Mouse (Mus musculus) limb, embryonic 11.5 days (tissue): ENCODE data around the gene Ndufv1. TPM values are rescaled to one million over a fixed set of nuclear protein-coding genes. Genes with fewer than 3 reads are reported as not detected.
"Not testable (repeated sequence)": the region's sequence is repeated elsewhere in the genome, so short reads cannot be mapped to it uniquely, and the experiment has no call there.

Experiments
- ATAC-seq: fragments of 200-750 bp; cut with Nextera tagmentation; 2 replicates; pipeline ENCODE4 v1.8.0; 2017; ENCODE audit warnings: low read depth; ENCODE audit not compliant: insufficient number of reproducible peaks, low FRiP score, low TSS enrichment
- DNase-seq: peaks from one replicate; pipeline ENCODE4 v3.0.0-alpha.2; 2015; ENCODE audit warnings: low spot score
- H3K27ac ChIP-seq: fragments of 300-500 bp; sonication (generic); replicated peaks from 2 replicates; pipeline ENCODE4 v1.5.1; 2014; ENCODE audit warnings: low read depth, mild to moderate bottlenecking, low read length
- H3K27me3 ChIP-seq: fragments of 300-500 bp; sonication (generic); 2 replicates; pipeline ENCODE4 v1.6.1; 2014; ENCODE audit warnings: mild to moderate bottlenecking, low read length, mixed read lengths; ENCODE audit not compliant: control insufficient read depth, insufficient read depth
- H3K36me3 ChIP-seq: fragments of 300-500 bp; sonication (generic); 2 replicates; pipeline ENCODE4 v1.6.1; 2014; ENCODE audit warnings: mild to moderate bottlenecking, low read length, moderate library complexity, mixed read lengths; ENCODE audit not compliant: control insufficient read depth, insufficient read depth
- H3K4me1 ChIP-seq: fragments of 300-500 bp; sonication (generic); 2 replicates; pipeline ENCODE4 v1.6.1; 2014; ENCODE audit warnings: low read length, mixed read lengths; ENCODE audit not compliant: control insufficient read depth, insufficient read depth
- H3K4me2 ChIP-seq: fragments of 300-500 bp; sonication (generic); 2 replicates; pipeline ENCODE4 v1.6.1; 2014; ENCODE audit warnings: low read depth, mild to moderate bottlenecking, moderate library complexity; ENCODE audit not compliant: severe bottlenecking
- H3K4me3 ChIP-seq: fragments of 300-500 bp; sonication (generic); 2 replicates; pipeline ENCODE4 v1.5.1; 2014; ENCODE audit warnings: low read depth, low read length
- H3K9ac ChIP-seq: fragments of 300-500 bp; sonication (generic); 2 replicates; pipeline ENCODE4 v1.6.1; 2014; ENCODE audit warnings: mild to moderate bottlenecking, low read length
- H3K9me3 ChIP-seq: fragments of 300-500 bp; sonication (generic); 2 replicates; pipeline ENCODE4 v1.6.1; 2016; ENCODE audit warnings: low read length; ENCODE audit not compliant: control insufficient read depth
- WGBS: fragments of 180-500 bp; shearing (Covaris S2); extraction: QIAGEN DNeasy Blood & Tissue Kit; methylation state at CpG from one replicate; pipeline ENCODE4 v1.1.7; 2014; 5-methylcytosine and 5-hydroxymethylcytosine counted together
- polyA plus RNA-seq: library from polyadenylated mRNA; unstranded; fragments of >200 nt; fragmentation: Nextera tagmentation; extraction: Ambion mirVana; gene quantifications from 2 replicates; pipeline ENCODE4 v1.2.1, GENCODE M21; 2014

The Ndufv1 gene
- 198 and 208 TPM in 2 replicates for polyA plus RNA-seq

DNA sequence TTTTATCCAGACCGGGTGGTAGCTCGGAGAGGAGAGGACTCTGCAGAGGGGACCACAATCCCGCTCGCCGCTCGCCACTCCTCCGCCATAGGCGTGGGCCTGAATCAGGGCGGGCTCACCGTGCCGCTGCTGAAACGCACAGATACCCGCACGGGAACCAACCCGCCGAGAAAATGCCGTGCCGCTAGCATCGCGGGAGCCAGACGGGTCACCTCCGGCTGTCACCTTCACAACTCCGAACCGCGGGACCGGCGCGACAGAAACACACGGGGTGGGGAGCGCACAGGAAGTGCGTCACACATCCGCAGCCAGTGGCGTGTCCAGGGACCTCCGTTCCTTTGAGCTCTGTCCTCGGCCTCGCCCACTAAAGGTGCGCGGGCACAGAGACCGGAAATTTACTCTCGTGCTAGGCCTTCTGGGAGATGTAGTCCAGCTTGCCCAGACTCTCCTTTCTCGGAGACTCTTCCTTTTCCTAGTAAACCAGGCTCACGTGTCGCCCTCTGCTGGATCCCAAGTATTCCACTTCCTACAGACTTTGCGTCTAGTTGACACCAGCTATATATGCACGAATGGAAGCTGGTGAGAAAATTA is at the start of gene Ndufv1:
Gene Ndufv1 (minus strand): TSS at position 375 of the 591 bp plus-strand sequence.
- no peak within 1 kb of the TSS for H3K27ac ChIP-seq

GRCm38 (mm10) chr19:4060899-4061465 is 48.4 kb upstream of the Ndufv1 start:
- H3K9ac ChIP-seq = no peak overlapping the region
- H3K4me1 ChIP-seq = no peaks in the 10 kb centered on the region
- 92% methylated on average over 5 of the region's 6 CpGs for WGBS
- no peak for ATAC-seq
- DNase-seq = no peak
- H3K9me3 ChIP-seq = no peaks in the 10 kb centered on the region
- no peaks in the 10 kb centered on the region for H3K36me3 ChIP-seq
- H3K27ac ChIP-seq = no peak overlapping the region
- H3K27me3 ChIP-seq = no peaks in the 10 kb centered on the region
- no peak overlapping the region for H3K4me2 ChIP-seq
- H3K4me3 ChIP-seq = no peak overlapping the region

More for the DNA sequence above, at the start of gene Ndufv1:
- DNase-seq (peak; percentile 98), ATAC-seq (peak; percentile 98)
- under 1% methylated on average over 45 of the region's 45 CpGs for WGBS
- Histone ChIP-seq H3K9me3 (no peaks in the 10 kb centered on the region), H3K9ac (peak within 1 kb of the TSS; percentile 68), H3K4me2 (peak within 1 kb of the TSS; percentile 76), H3K4me3 (peak within 1 kb of the TSS; percentile 67), H3K36me3 (peaks cover 11% of the 10 kb centered on the region), H3K27me3 (no peaks in the 10 kb centered on the region), H3K4me1 (0 out of 2 replicates have a peak, but pooled peaks cover 3% of the 10 kb centered on the region)

- not testable (repeated sequence) for H3K36me3 ChIP-seq, H3K9ac ChIP-seq, H3K9me3 ChIP-seq, ATAC-seq, H3K27me3 ChIP-seq, DNase-seq, H3K4me3 ChIP-seq, H3K4me2 ChIP-seq, H3K4me1 ChIP-seq, H3K27ac ChIP-seq
- WGBS = 94% methylated on average over 8 of the region's 8 CpGs
These were observed 47.7 kb upstream of the Ndufv1 start for GRCm38 (mm10) chr19:4060044-4060898.

GRCm38 (mm10) chr19:4059069-4059740 is 46.6 kb upstream of the Ndufv1 start, which contains the start of gene Gstp3:
TSS of gene Gstp3 (minus strand) at chr19:4059569.
- Histone ChIP-seq H3K27ac (no peak within 1 kb of the TSS), H3K4me3 (no peak within 1 kb of the TSS), H3K4me1 (no peaks in the 10 kb centered on the region), H3K27me3 (no peaks in the 10 kb centered on the region), H3K4me2 (no peak within 1 kb of the TSS), H3K9ac (no peak within 1 kb of the TSS), H3K9me3 (no peaks in the 10 kb centered on the region), H3K36me3 (no peaks in the 10 kb centered on the region)
- 82% methylated on average over 15 of the region's 15 CpGs for WGBS
- DNase-seq (no peak), ATAC-seq (no peak)

DNA sequence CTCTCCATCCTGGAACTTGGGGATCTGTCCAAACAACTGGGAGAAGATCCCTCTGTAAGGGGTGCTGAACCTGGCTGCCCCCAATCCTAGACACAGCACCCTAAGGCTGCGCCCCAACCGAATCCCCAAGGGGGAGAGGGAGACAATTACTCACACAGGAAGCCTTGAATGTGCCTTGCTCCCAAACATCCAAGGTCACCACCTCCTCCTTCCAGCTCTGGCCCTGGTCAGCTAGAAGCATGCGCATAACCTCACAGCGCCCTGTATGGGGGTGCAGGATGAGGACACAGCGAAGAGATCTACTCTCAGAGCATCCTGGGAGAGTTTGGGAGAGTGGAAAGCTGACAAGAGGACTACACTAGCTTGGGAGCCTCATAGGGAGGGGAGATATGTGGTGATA is 46.0 kb upstream of the Ndufv1 start:
- H3K27me3 ChIP-seq = no peaks in the 10 kb centered on the region
- WGBS = 90% methylated on average over 5 of the region's 5 CpGs
- DNase-seq = no peak
- no peaks in the 10 kb centered on the region for H3K9me3 ChIP-seq
- H3K9ac ChIP-seq = no peak overlapping the region
- H3K4me2 ChIP-seq = no peak overlapping the region
- no peaks in the 10 kb centered on the region for H3K36me3 ChIP-seq
- no peak overlapping the region for H3K4me3 ChIP-seq
- no peaks in the 10 kb centered on the region for H3K4me1 ChIP-seq
- no peak overlapping the region for H3K27ac ChIP-seq
- ATAC-seq = no peak

- no peak overlapping the region for H3K4me2 ChIP-seq
- H3K27ac ChIP-seq = no peak overlapping the region
- 94% methylated on average over 7 of the region's 7 CpGs for WGBS
- ATAC-seq (no peak), DNase-seq (no peak)
- H3K27me3 ChIP-seq = no peaks in the 10 kb centered on the region
- no peaks in the 10 kb centered on the region for H3K4me1 ChIP-seq
- no peak overlapping the region for H3K9ac ChIP-seq
- no peak overlapping the region for H3K4me3 ChIP-seq
- H3K9me3 ChIP-seq = no peaks in the 10 kb centered on the region
- H3K36me3 ChIP-seq = no peaks in the 10 kb centered on the region
These were observed 45.4 kb upstream of the Ndufv1 start for GRCm38 (mm10) chr19:4057962-4058361.

- no peaks in the 10 kb centered on the region for H3K4me1 ChIP-seq
- no peaks in the 10 kb centered on the region for H3K27me3 ChIP-seq
- no peaks in the 10 kb centered on the region for H3K36me3 ChIP-seq
- H3K4me3 ChIP-seq = no peak overlapping the region
- 87% methylated on average over 13 of the region's 13 CpGs for WGBS
- H3K9me3 ChIP-seq = no peaks in the 10 kb centered on the region
- no peak for ATAC-seq
- no peak overlapping the region for H3K4me2 ChIP-seq
- DNase-seq = no peak
- no peak overlapping the region for H3K9ac ChIP-seq
- H3K27ac ChIP-seq = no peak overlapping the region
These were observed 44.8 kb upstream of the Ndufv1 start for GRCm38 (mm10) chr19:4057389-4057788.

DNA sequence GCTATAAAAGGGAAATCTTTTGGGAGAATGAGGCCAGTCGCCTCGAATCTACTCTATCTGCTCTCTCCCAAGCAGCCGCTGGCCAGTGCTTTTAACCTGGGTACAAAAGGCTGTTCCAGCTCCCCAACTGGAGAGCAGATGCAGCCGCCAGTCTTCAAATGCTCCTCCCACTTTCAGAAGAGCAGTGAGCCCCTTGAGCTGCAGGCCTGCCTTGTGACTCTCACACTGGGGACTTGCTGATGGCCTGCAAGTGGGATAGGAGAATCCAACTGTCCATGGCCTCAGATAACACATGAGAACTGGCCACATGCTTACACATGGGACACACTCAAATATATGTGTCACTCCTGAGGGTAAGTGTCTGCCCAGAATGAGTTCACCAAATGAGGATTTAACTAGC is 44.1 kb upstream of the Ndufv1 start:
- H3K9ac ChIP-seq = no peak overlapping the region
- 46% methylated on average over 4 of the region's 4 CpGs for whole genome bisulfite sequencing
- no peaks in the 10 kb centered on the region for H3K9me3 ChIP-seq
- no peaks in the 10 kb centered on the region for H3K27me3 ChIP-seq
- no peaks in the 10 kb centered on the region for H3K36me3 ChIP-seq
- H3K4me3 ChIP-seq = no peak overlapping the region
- H3K27ac ChIP-seq = no peak overlapping the region
- H3K4me1 ChIP-seq = no peaks in the 10 kb centered on the region
- DNase-seq (no peak), ATAC-seq (no peak)
- no peak overlapping the region for H3K4me2 ChIP-seq
